Mouse (Mus musculus) MEL (cell line): ENCODE measurements around the gene Prdm11. TPM values are rescaled to one million over a fixed set of nuclear protein-coding genes. Genes with fewer than 3 reads are reported as not detected.

ENCODE experiments used
- DNase-seq: peaks from one replicate; pipeline ENCODE4 v3.0.0; 2011; ENCODE audit warnings: low read depth, low spot score
- H3K27ac ChIP-seq: 2 replicates; pipeline ENCODE4 v1.5.1; 2012; ENCODE audit warnings: low read depth, mild to moderate bottlenecking, control low read depth, low read length, moderate library complexity; ENCODE audit not compliant: control insufficient read depth
- H3K27me3 ChIP-seq, 2 experiments: fragments of 150-350 bp in 1 of 2; sonication (generic) in 1 of 2; 2 replicates each; pipeline ENCODE4 v1.6.1; 2012; ENCODE audit warnings: low read length in 2 of 2, mild to moderate bottlenecking in 2 of 2, improper control_type of control experiment in 1 of 2, moderate library complexity in 1 of 2; ENCODE audit not compliant: insufficient read depth in 2 of 2, control insufficient read depth in 1 of 2
- H3K36me3 ChIP-seq, 2 experiments: 2 replicates each; pipeline ENCODE4 v1.6.1; 2012 to 2014; ENCODE audit warnings: low read length in 2 of 2, improper control_type of control experiment in 1 of 2, inconsistent platforms in 1 of 2, mild to moderate bottlenecking in 1 of 2; ENCODE audit not compliant: insufficient read depth in 2 of 2, control insufficient read depth in 1 of 2
- H3K4me1 ChIP-seq, 2 experiments: fragments of 150-350 bp in 1 of 2; sonication (generic) in 1 of 2; 2 replicates each; pipeline ENCODE4 v1.6.1; 2012; ENCODE audit warnings: low read length in 2 of 2, improper control_type of control experiment in 1 of 2, mild to moderate bottlenecking in 1 of 2; ENCODE audit not compliant: insufficient read depth in 2 of 2, control insufficient read depth in 1 of 2
- H3K4me3 ChIP-seq, 2 experiments: fragments of 150-350 bp in 1 of 2; sonication (generic) in 1 of 2; 2 replicates each; pipeline ENCODE4 v1.5.1; 2012; ENCODE audit warnings: low read depth in 2 of 2, low read length in 2 of 2, mild to moderate bottlenecking in 2 of 2, moderate library complexity in 2 of 2, control low read depth in 1 of 2, improper control_type of control experiment in 1 of 2; ENCODE audit not compliant: control insufficient read depth in 1 of 2, insufficient read depth in 1 of 2
- H3K79me2 ChIP-seq: 2 replicates; pipeline ENCODE4 v1.6.1; 2012; ENCODE audit warnings: mild to moderate bottlenecking, low read length, moderate library complexity; ENCODE audit not compliant: control insufficient read depth, poor library complexity, insufficient read depth
- H3K9ac ChIP-seq: 2 replicates; pipeline ENCODE4 v1.6.1; 2012; ENCODE audit warnings: low read depth, mild to moderate bottlenecking, control low read depth, low read length, moderate library complexity; ENCODE audit not compliant: control insufficient read depth, poor library complexity, severe bottlenecking
- H3K9me3 ChIP-seq: fragments of 150-350 bp; sonication (generic); replicated peaks from 2 replicates; pipeline ENCODE4 v1.6.1; 2012; ENCODE audit warnings: mild to moderate bottlenecking, low read length, improper control_type of control experiment, moderate library complexity; ENCODE audit not compliant: insufficient read depth
- BHLHE40 ChIP-seq: IDR thresholded peaks from 2 replicates; pipeline ENCODE4 v1.6.1; 2012; ENCODE audit warnings: low read depth, mild to moderate bottlenecking, inconsistent platforms, low read length, improper control_type of control experiment, borderline replicate concordance
- CHD1 ChIP-seq: IDR thresholded peaks from 2 replicates; pipeline ENCODE4 v1.6.1; 2012; ENCODE audit warnings: low read depth, mild to moderate bottlenecking, inconsistent platforms, low read length, improper control_type of control experiment
- CTCF ChIP-seq, 3 experiments: IDR thresholded peaks in 2 of 3; conservative IDR thresholded peaks in 1 of 3; 2 replicates each; pipeline ENCODE4 v1.5.1; 2011 to 2012; ENCODE audit warnings: low read length in 3 of 3, low read depth in 2 of 3, mild to moderate bottlenecking in 2 of 3, improper control_type of control experiment in 1 of 3, inconsistent platforms in 1 of 3, mixed read lengths in 1 of 3, moderate library complexity in 1 of 3; ENCODE audit not compliant: control insufficient read depth in 1 of 3, insufficient read depth in 1 of 3, poor library complexity in 1 of 3, severe bottlenecking in 1 of 3
- E2F4 ChIP-seq: IDR thresholded peaks from 2 replicates; pipeline ENCODE4 v1.6.1; 2011; ENCODE audit warnings: low read depth, low read length, improper control_type of control experiment, borderline replicate concordance
- ELF1 ChIP-seq: IDR thresholded peaks from 2 replicates; pipeline ENCODE4 v1.6.1; 2014; ENCODE audit warnings: low read depth, mild to moderate bottlenecking, inconsistent platforms, low read length, improper control_type of control experiment, moderate library complexity
- EP300 ChIP-seq, 2 experiments: IDR thresholded peaks; 2 replicates each; pipeline ENCODE4 v1.6.1; 2011; ENCODE audit warnings: improper control_type of control experiment in 2 of 2, low read length in 2 of 2, low read depth in 1 of 2, mild to moderate bottlenecking in 1 of 2
- ETS1 ChIP-seq: IDR thresholded peaks from 2 replicates; pipeline ENCODE4 v1.6.1; 2012; ENCODE audit warnings: low read depth, mild to moderate bottlenecking, inconsistent platforms, low read length, improper control_type of control experiment, moderate library complexity
- GABPA ChIP-seq: IDR thresholded peaks from 2 replicates; pipeline ENCODE4 v1.6.1; 2012; ENCODE audit warnings: low read depth, mild to moderate bottlenecking, inconsistent platforms, low read length, improper control_type of control experiment, moderate library complexity
- GATA1 ChIP-seq: IDR thresholded peaks from 2 replicates; pipeline ENCODE4 v1.6.1; 2011; ENCODE audit warnings: low read depth, low read length, improper control_type of control experiment
- HCFC1 ChIP-seq: IDR thresholded peaks from 2 replicates; pipeline ENCODE4 v1.6.1; 2012; ENCODE audit warnings: low read depth, mild to moderate bottlenecking, inconsistent platforms, low read length, improper control_type of control experiment, moderate library complexity
- KAT2A ChIP-seq: conservative IDR thresholded peaks from 2 replicates; pipeline ENCODE4 v1.6.1; 2012; ENCODE audit warnings: low read depth, low read length, improper control_type of control experiment, inconsistent platforms
- MAFK ChIP-seq: IDR thresholded peaks from 2 replicates; pipeline ENCODE4 v1.6.1; 2011; ENCODE audit warnings: low read depth, mild to moderate bottlenecking, low read length, improper control_type of control experiment, borderline replicate concordance
- MAZ ChIP-seq: IDR thresholded peaks from 2 replicates; pipeline ENCODE4 v1.6.1; 2012; ENCODE audit warnings: low read depth, mild to moderate bottlenecking, inconsistent platforms, low read length, improper control_type of control experiment
- MEF2A ChIP-seq: IDR thresholded peaks from 2 replicates; pipeline ENCODE4 v1.6.1; 2014; ENCODE audit warnings: low read depth, mild to moderate bottlenecking, inconsistent platforms, low read length, improper control_type of control experiment; ENCODE audit not compliant: poor library complexity, insufficient replicate concordance, severe bottlenecking; ENCODE audit errors: extremely low read depth
- MYB ChIP-seq: IDR thresholded peaks from 2 replicates; pipeline ENCODE4 v1.6.1; 2011; ENCODE audit warnings: mild to moderate bottlenecking, low read depth, low read length, improper control_type of control experiment
- NRF1 ChIP-seq: IDR thresholded peaks from 2 replicates; pipeline ENCODE4 v1.6.1; 2014; ENCODE audit warnings: low read depth, mild to moderate bottlenecking, inconsistent platforms, low read length, improper control_type of control experiment, moderate library complexity; ENCODE audit not compliant: poor library complexity, insufficient read depth, severe bottlenecking
- POLR2A ChIP-seq, 2 experiments: IDR thresholded peaks; 2 replicates each; pipeline ENCODE4 v1.6.1; 2011 to 2012; ENCODE audit warnings: low read length in 2 of 2, mild to moderate bottlenecking in 2 of 2, control low read depth in 1 of 2, improper control_type of control experiment in 1 of 2, low read depth in 1 of 2, moderate library complexity in 1 of 2; ENCODE audit not compliant: control insufficient read depth in 1 of 2, insufficient read depth in 1 of 2, poor library complexity in 1 of 2
- RAD21 ChIP-seq: IDR thresholded peaks from 2 replicates; pipeline ENCODE4 v1.6.1; 2011; ENCODE audit warnings: mild to moderate bottlenecking, low read depth, low read length, improper control_type of control experiment
- RCOR1 ChIP-seq: IDR thresholded peaks from 2 replicates; pipeline ENCODE4 v1.6.1; 2012; ENCODE audit warnings: low read depth, mild to moderate bottlenecking, inconsistent platforms, low read length, improper control_type of control experiment
- SMC3 ChIP-seq: IDR thresholded peaks from 2 replicates; pipeline ENCODE4 v1.6.1; 2011; ENCODE audit warnings: low read depth, low read length, improper control_type of control experiment
- TAL1 ChIP-seq: IDR thresholded peaks from 2 replicates; pipeline ENCODE4 v1.6.1; 2012; ENCODE audit warnings: mild to moderate bottlenecking, inconsistent platforms, low read length, moderate library complexity, mixed read lengths
- TCF12 ChIP-seq: IDR thresholded peaks from 2 replicates; pipeline ENCODE4 v1.6.1; 2014; ENCODE audit warnings: low read depth, mild to moderate bottlenecking, inconsistent platforms, low read length, improper control_type of control experiment, moderate library complexity
- USF2 ChIP-seq, 2 experiments: IDR thresholded peaks; 2 replicates each; pipeline ENCODE4 v1.6.1; 2011 to 2012; ENCODE audit warnings: improper control_type of control experiment in 2 of 2, low read length in 2 of 2, borderline replicate concordance in 1 of 2, inconsistent platforms in 1 of 2, low read depth in 1 of 2, mild to moderate bottlenecking in 1 of 2; ENCODE audit not compliant: insufficient read depth in 1 of 2
- ZC3H11A ChIP-seq: IDR thresholded peaks from 2 replicates; pipeline ENCODE4 v1.6.1; 2012; ENCODE audit warnings: low read depth, mild to moderate bottlenecking, inconsistent platforms, low read length, improper control_type of control experiment
- ZKSCAN1 ChIP-seq: IDR thresholded peaks from 2 replicates; pipeline ENCODE4 v1.6.1; 2012; ENCODE audit warnings: low read depth, mild to moderate bottlenecking, inconsistent platforms, low read length, improper control_type of control experiment, moderate library complexity
- ZMIZ1 ChIP-seq: IDR thresholded peaks from 2 replicates; pipeline ENCODE4 v1.6.1; 2012; ENCODE audit warnings: low read depth, mild to moderate bottlenecking, inconsistent platforms, low read length, improper control_type of control experiment, moderate library complexity
- polyA plus RNA-seq, 2 experiments: library from polyadenylated mRNA; stranded (reverse) in 1 of 2; unstranded in 1 of 2; fragments of >175 nt in 1 of 2; fragments of >200 nt in 1 of 2; gene quantifications; 2 replicates each; pipeline versions ENCODE4 v1.2.1 to v1.2.4; 2012; ENCODE audit warnings: low replicate concordance in 2 of 2, low read depth in 1 of 2; ENCODE audit not compliant: insufficient read length in 2 of 2, insufficient read depth in 1 of 2, missing spikeins in 1 of 2
- total RNA-seq: library from RNA; depleted of rRNA; stranded (reverse); fragments of 300-350 nt; gene quantifications from 2 replicates; pipeline ENCODE4 v1.2.3, GENCODE M21; 2012

The Prdm11 gene
- total and polyA plus RNA-seq, 3 experiments, result 5.5 to 9.2 TPM; not detected in 1

GRCm38 (mm10) chr2:93035631-93036030 lies 10.3 kb downstream of the Prdm11 start:
- no peak overlapping the region for H3K9ac ChIP-seq
- H3K9me3 ChIP-seq, result no peaks in the 10 kb centered on the region
- no peaks in the 10 kb centered on the region for H3K27me3 ChIP-seq
- DNase-seq, result no peak
- no peak for TF ChIP-seq MAZ
- no peak for TF ChIP-seq NRF1
- no peak for TF ChIP-seq POLR2A (IDR thresholded peaks at IDR 0.05; ENCODE audit: control insufficient read depth in 1 of 2, insufficient read depth in 1 of 2, low read depth in 1 of 2, low read length in 2 of 2, poor library complexity in 1 of 2)
- TF ChIP-seq RCOR1, result no peak
- no peak for TF ChIP-seq MEF2A
- no peak for TF ChIP-seq EP300 (IDR thresholded peaks at IDR 0.05; ENCODE audit: low read depth in 1 of 2, low read length in 2 of 2)
- no peak for TF ChIP-seq E2F4
- no peak for TF ChIP-seq GABPA
- TF ChIP-seq USF2 (IDR thresholded peaks at IDR 0.05; ENCODE audit: borderline replicate concordance in 1 of 2, insufficient read depth in 1 of 2, low read depth in 1 of 2, low read length in 2 of 2), result no peak
- H3K4me3 ChIP-seq, result no peak overlapping the region
- H3K4me1 ChIP-seq, result no peaks in the 10 kb centered on the region
- no peaks in the 10 kb centered on the region for H3K79me2 ChIP-seq
- no peaks in the 10 kb centered on the region for H3K36me3 ChIP-seq
- H3K27ac ChIP-seq, result no peak overlapping the region

GRCm38 (mm10) chr2:93032651-93033050 lies 13.3 kb downstream of the Prdm11 start:
- no peaks in the 10 kb centered on the region for H3K27me3 ChIP-seq
- H3K9ac ChIP-seq, result no peak overlapping the region
- no peak for DNase-seq
- TF ChIP-seq CHD1 (no peak), BHLHE40 (no peak), GATA1 (no peak), ETS1 (no peak), ZKSCAN1 (no peak), SMC3 (no peak), KAT2A (no peak), HCFC1 (no peak), NRF1 (no peak), MYB (no peak), ZC3H11A (no peak), CTCF (IDR thresholded peaks at IDR 0.05 in 2 of 3, conservative IDR thresholded peaks at IDR 0.05 in 1 of 3; ENCODE audit: control insufficient read depth in 1 of 3, insufficient read depth in 1 of 3, low read depth in 2 of 3, low read length in 3 of 3, poor library complexity in 1 of 3, severe bottlenecking in 1 of 3) (no peak), MAFK (no peak), MAZ (no peak), ZMIZ1 (no peak), TAL1 (no peak), ELF1 (no peak), TCF12 (no peak), RAD21 (no peak)
- H3K79me2 ChIP-seq, result no peaks in the 10 kb centered on the region
- H3K27ac ChIP-seq, result no peak overlapping the region
- no peak overlapping the region for H3K4me3 ChIP-seq
- no peaks in the 10 kb centered on the region for H3K9me3 ChIP-seq
- H3K4me1 ChIP-seq, result no peaks in the 10 kb centered on the region
- no peaks in the 10 kb centered on the region for H3K36me3 ChIP-seq
